In the genomic region with DNA sequence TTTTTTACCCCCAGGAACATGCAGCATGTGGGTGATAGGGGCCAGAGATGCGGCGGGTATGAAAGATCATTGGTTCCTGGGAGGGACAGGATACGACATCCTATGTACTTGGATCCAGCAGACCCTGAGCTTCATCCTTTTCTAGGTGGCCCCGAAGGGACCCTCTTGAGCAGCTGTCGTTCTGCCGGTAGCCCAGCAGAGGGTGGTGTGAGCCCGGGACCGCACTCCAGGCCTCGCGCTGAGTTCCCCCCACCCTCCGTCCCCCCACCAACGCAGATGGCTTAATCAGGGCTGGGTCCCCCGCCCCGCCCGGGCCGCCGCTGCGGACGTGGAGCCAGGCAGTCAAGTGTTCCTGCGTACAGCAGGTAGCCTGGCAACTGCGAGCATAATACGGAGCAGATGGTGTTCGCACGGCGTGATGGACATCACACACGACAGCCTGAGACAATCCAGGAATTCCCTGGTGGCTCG, we compare ENCODE assay signal across 8 mouse cellular contexts. TPM values are rescaled to one million over a fixed set of nuclear protein-coding genes. Genes with fewer than 3 reads are reported as not detected.
DNase-seq lines count a peak whose midpoint lies in the region; ATAC-seq and TF ChIP-seq lines count a peak whose summit lies in the region.

No protein-coding gene starts in this region.

- no peak overlapping the region for H3K27ac ChIP-seq in bone marrow, adult 2 months (ENCODE audit: control insufficient read depth, insufficient read depth, low read depth, low read length, poor library complexity)
- peak overlapping the region; percentile 86 for H3K27ac ChIP-seq in embryonic facial prominence, embryonic 15.5 days (replicated peaks)
- H3K27ac ChIP-seq in heart, embryonic 10.5 days = peak overlapping the region; percentile 87
- H3K27ac ChIP-seq in kidney, embryonic 14.5 days (ENCODE audit: low read depth, low read length) = no peak overlapping the region; the same call in 1 of the 2 replicates
- H3K27ac ChIP-seq in limb, embryonic 14.5 days (replicated peaks; ENCODE audit: low read depth, low read length) = peak overlapping the region; percentile 35; the same call in 1 of the 2 replicates
- peak overlapping the region; percentile 89 for H3K27ac ChIP-seq in midbrain, postnatal 0 days (ENCODE audit: low read depth, low read length)

- whole genome bisulfite sequencing in bone marrow, adult 2 months = under 1% methylated on average over 27 of the region's 27 CpGs
- under 1% methylated on average over 27 of the region's 27 CpGs for WGBS in embryonic facial prominence, embryonic 15.5 days
- under 1% methylated on average over 27 of the region's 27 CpGs for WGBS in heart, embryonic 10.5 days
- under 1% methylated on average over 27 of the region's 27 CpGs for WGBS in kidney, embryonic 14.5 days
- WGBS in limb, embryonic 14.5 days = under 1% methylated on average over 26 of the region's 27 CpGs
- under 1% methylated on average over 27 of the region's 27 CpGs for WGBS in midbrain, postnatal 0 days

- TF ChIP-seq POLR2A in bone marrow, adult 2 months (IDR thresholded peaks at IDR 0.05; ENCODE audit: borderline replicate concordance, control insufficient read depth, low read depth, low read length) = peak; percentile 22; the same call in 1 of the 2 replicates
- TF ChIP-seq POLR2A in limb, embryonic 14.5 days (IDR thresholded peaks at IDR 0.05; ENCODE audit: borderline replicate concordance, extremely low read depth, insufficient read depth, insufficient read length) = 0 out of 2 replicates have a peak, but pooled peaks have one; percentile 25

- H3K9me3 ChIP-seq in embryonic facial prominence, embryonic 15.5 days (replicated peaks) = no peaks in the 10 kb centered on the region
- H3K9me3 ChIP-seq in heart, embryonic 10.5 days = no peaks in the 10 kb centered on the region
- no peaks in the 10 kb centered on the region for H3K9me3 ChIP-seq in kidney, embryonic 14.5 days (ENCODE audit: control insufficient read depth, low read length)
- 0 out of 2 replicates have a peak, but pooled peaks cover 3% of the 10 kb centered on the region for H3K9me3 ChIP-seq in limb, embryonic 14.5 days (ENCODE audit: control insufficient read depth, low read length)
- H3K9me3 ChIP-seq in midbrain, postnatal 0 days (ENCODE audit: low read length) = no peaks in the 10 kb centered on the region

- TF ChIP-seq CTCF in bone marrow, adult 2 months (IDR thresholded peaks at IDR 0.05; ENCODE audit: control insufficient read depth, insufficient read depth, low read length) = peak; percentile 68
- peak; percentile 84 for TF ChIP-seq CTCF in midbrain, postnatal 0 days (IDR thresholded peaks at IDR 0.05)

- H3K4me3 ChIP-seq in bone marrow, adult 2 months (replicated peaks; ENCODE audit: control insufficient read depth, low read depth, low read length) = peak overlapping the region; percentile 61
- peak overlapping the region; percentile 46 for H3K4me3 ChIP-seq in embryonic facial prominence, embryonic 15.5 days (replicated peaks)
- peak overlapping the region; percentile 47 for H3K4me3 ChIP-seq in heart, embryonic 10.5 days
- H3K4me3 ChIP-seq in kidney, embryonic 14.5 days (ENCODE audit: low read length) = peak overlapping the region; percentile 38
- H3K4me3 ChIP-seq in limb, embryonic 14.5 days (replicated peaks; ENCODE audit: low read length) = peak overlapping the region; percentile 38
- H3K4me3 ChIP-seq in midbrain, postnatal 0 days (ENCODE audit: low read depth, low read length) = peak overlapping the region; percentile 21

- peak; percentile 91 for ATAC-seq in embryonic facial prominence, embryonic 15.5 days (ENCODE audit: insufficient number of reproducible peaks, low FRiP score, low TSS enrichment, low read depth)
- ATAC-seq in kidney, embryonic 14.5 days (ENCODE audit: low FRiP score, low TSS enrichment) = peak; percentile 94
- peak; percentile 89 for ATAC-seq in limb, embryonic 14.5 days (ENCODE audit: low FRiP score, low read depth)
- peak; percentile 93 for ATAC-seq in midbrain, postnatal 0 days (ENCODE audit: low FRiP score)

- H3K9ac ChIP-seq in embryonic facial prominence, embryonic 15.5 days = peak overlapping the region; percentile 15; the same call in 1 of the 2 replicates
- H3K9ac ChIP-seq in kidney, embryonic 14.5 days (ENCODE audit: low read depth, low read length) = peak overlapping the region; percentile 55
- H3K9ac ChIP-seq in limb, embryonic 14.5 days (ENCODE audit: low read depth, low read length, severe bottlenecking) = peak overlapping the region; percentile 49
- H3K9ac ChIP-seq in midbrain, postnatal 0 days (replicated peaks; ENCODE audit: low read length, poor library complexity, severe bottlenecking) = peak overlapping the region; percentile 52

- peak overlapping the region; percentile 81 for H3K4me2 ChIP-seq in embryonic facial prominence, embryonic 15.5 days (replicated peaks)
- peak overlapping the region; percentile 70 for H3K4me2 ChIP-seq in kidney, embryonic 14.5 days (replicated peaks; ENCODE audit: low read depth, low read length)
- H3K4me2 ChIP-seq in limb, embryonic 14.5 days (replicated peaks; ENCODE audit: low read depth, low read length, severe bottlenecking) = peak overlapping the region; percentile 82
- H3K4me2 ChIP-seq in midbrain, postnatal 0 days (ENCODE audit: low read depth, low read length, poor library complexity, severe bottlenecking) = peak overlapping the region; percentile 49

- DNase-seq in A20 (ENCODE audit: low read depth, low spot score) = peak; percentile 7
- peak; percentile 94 for DNase-seq in heart, embryonic 10.5 days (ENCODE audit: low spot score)
- peak; percentile 85 for DNase-seq in limb, embryonic 14.5 days (ENCODE audit: low spot score)
- peak; percentile 96 for DNase-seq in midbrain, postnatal 0 days (ENCODE audit: low spot score)
- peak; percentile 27 to 49 for DNase-seq in spleen, postnatal 14 days (ENCODE audit: low spot score in 2 of 2)

- no peaks in the 10 kb centered on the region; the same call in 1 of the 2 replicates for H3K4me1 ChIP-seq in bone marrow, adult 2 months (ENCODE audit: control insufficient read depth, insufficient read depth, low read length)
- peaks cover 35% of the 10 kb centered on the region for H3K4me1 ChIP-seq in embryonic facial prominence, embryonic 15.5 days
- peaks cover 23% of the 10 kb centered on the region for H3K4me1 ChIP-seq in heart, embryonic 10.5 days
- peaks cover 19% of the 10 kb centered on the region for H3K4me1 ChIP-seq in kidney, embryonic 14.5 days (ENCODE audit: control insufficient read depth, insufficient read depth, low read length)
- H3K4me1 ChIP-seq in limb, embryonic 14.5 days (ENCODE audit: control insufficient read depth, insufficient read depth, low read length) = peaks cover 33% of the 10 kb centered on the region
- peaks cover 9% of the 10 kb centered on the region for H3K4me1 ChIP-seq in midbrain, postnatal 0 days (ENCODE audit: insufficient read depth, low read length)

- H3K27me3 ChIP-seq in embryonic facial prominence, embryonic 15.5 days = no peaks in the 10 kb centered on the region
- H3K27me3 ChIP-seq in heart, embryonic 10.5 days (ENCODE audit: insufficient read depth, poor library complexity, severe bottlenecking) = no peaks in the 10 kb centered on the region
- H3K27me3 ChIP-seq in kidney, embryonic 14.5 days (ENCODE audit: control insufficient read depth, insufficient read depth, low read length) = no peaks in the 10 kb centered on the region
- no peaks in the 10 kb centered on the region for H3K27me3 ChIP-seq in limb, embryonic 14.5 days (ENCODE audit: control insufficient read depth, insufficient read depth, low read length)
- H3K27me3 ChIP-seq in midbrain, postnatal 0 days (ENCODE audit: insufficient read depth, low read length) = no peaks in the 10 kb centered on the region

- H3K36me3 ChIP-seq in embryonic facial prominence, embryonic 15.5 days = no peaks in the 10 kb centered on the region
- peaks cover 2% of the 10 kb centered on the region; the same call in 1 of the 2 replicates for H3K36me3 ChIP-seq in heart, embryonic 10.5 days
- peaks cover 1% of the 10 kb centered on the region; the same call in 1 of the 2 replicates for H3K36me3 ChIP-seq in kidney, embryonic 14.5 days (ENCODE audit: control insufficient read depth, insufficient read depth, low read length)
- no peaks in the 10 kb centered on the region for H3K36me3 ChIP-seq in limb, embryonic 14.5 days (ENCODE audit: control insufficient read depth, insufficient read depth, low read length)
- H3K36me3 ChIP-seq in midbrain, postnatal 0 days (ENCODE audit: insufficient read depth, low read length) = no peaks in the 10 kb centered on the region

RNA-seq across cellular contexts. Expression of a gene that starts 41.2 kb away (rescaled TPM):
- polyA plus RNA-seq in bone marrow, adult 2 months (2011; ENCODE audit: insufficient read depth, insufficient read length, low replicate concordance, missing spikeins) = 28.6 and 134 TPM in 2 replicates
- polyA plus RNA-seq in embryonic facial prominence, embryonic 15.5 days (2015; fragmentation: Nextera tagmentation; extraction: Ambion mirVana) = 15.4 and 17.9 TPM in 2 replicates
- polyA plus RNA-seq in heart, embryonic 10.5 days (2016; fragmentation: Nextera tagmentation; extraction: Ambion mirVana) = 1.1 and 4.1 TPM in 2 replicates
- 0.51 and 0.99 TPM in 2 replicates for polyA plus RNA-seq in kidney, embryonic 14.5 days (2014; fragmentation: Nextera tagmentation; extraction: Ambion mirVana)
- 0.54 and 0.99 TPM in 2 replicates for polyA plus RNA-seq in limb, embryonic 14.5 days (2012; rRNA removed)
- 2.5 and 6.0 TPM in 2 replicates for polyA plus RNA-seq in limb, embryonic 14.5 days (2014; fragmentation: Nextera tagmentation; extraction: Ambion mirVana)
- total RNA-seq in midbrain, postnatal 0 days (2014; rRNA removed) = 0.16 TPM in 1 of 2 replicates, not detected in the other
- 0.58 and 1.3 TPM in 2 replicates for polyA plus RNA-seq in midbrain, postnatal 0 days (2015; fragmentation: Nextera tagmentation; extraction: Ambion mirVana)

Comparison
In these comparisons a context has a peak if more than half of its experiments do, and no peak if none do; other contexts are left out.
1. DNase-seq: peak in every context shown above with its lines; median percentile 96 in midbrain, postnatal 0 days; 94 in heart, embryonic 10.5 days; 85 in limb, embryonic 14.5 days; 38 in spleen, postnatal 14 days; 7 in A20.
2. H3K27ac ChIP-seq: peak in embryonic facial prominence, embryonic 15.5 days (single experiment), heart, embryonic 10.5 days (single experiment), limb, embryonic 14.5 days (single experiment) and midbrain, postnatal 0 days (single experiment); none in bone marrow, adult 2 months (single experiment) and kidney, embryonic 14.5 days (single experiment).
3. Peak in every context shown above with its lines, with median percentiles within 50 percentile points of each other: H3K4me3 ChIP-seq, ATAC-seq, H3K4me2 ChIP-seq and H3K9ac ChIP-seq.